ENCODE assay signal across 9 mouse cellular contexts in the genomic region with DNA sequence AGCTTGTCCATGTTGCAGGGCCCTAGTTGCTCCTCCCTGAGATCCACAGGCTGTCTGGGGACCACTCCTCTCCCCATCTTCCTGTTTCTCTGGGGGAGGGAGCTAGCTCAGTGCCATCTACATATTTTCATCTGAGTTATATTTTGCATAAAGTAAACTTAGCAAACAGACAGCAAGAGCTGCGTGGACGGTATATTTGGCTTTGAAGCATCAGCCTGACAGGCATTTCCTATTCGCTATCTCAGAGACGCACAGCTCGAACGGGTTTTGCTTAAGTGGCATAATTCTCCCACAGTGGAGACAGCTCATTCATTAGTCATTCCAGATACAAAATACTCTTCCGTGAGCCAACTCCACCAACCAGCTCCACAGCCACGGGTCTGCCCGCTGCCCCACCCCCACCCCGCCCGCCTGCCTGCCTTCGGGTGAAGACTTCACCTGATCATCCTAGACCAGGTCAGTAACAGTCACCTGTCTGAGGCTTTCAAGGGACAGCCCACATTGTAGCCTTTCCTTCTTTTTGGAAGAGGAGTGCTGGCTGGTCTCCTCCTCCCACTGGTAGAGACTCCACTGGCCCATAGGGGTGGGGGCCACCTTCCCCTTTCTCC.
DNase-seq lines count a peak whose midpoint lies in the region; ATAC-seq lines count a peak whose summit lies in the region.
"Had no signal": no experiment of that assay in that cellular context is flagged by ENCODE, and none has a peak within 500 bp of the region (broad histone marks: within the 10 kb centered on the region; RNA-seq: fewer than 3 reads in every experiment).

No protein-coding gene starts in this region.

- WGBS in heart, embryonic 13.5 days, result 31% methylated on average over 12 of the region's 12 CpGs
- 7% methylated on average over 12 of the region's 12 CpGs for WGBS in liver, embryonic 15.5 days (ENCODE audit: insufficient replicate concordance)

- peaks cover 59% of the 10 kb centered on the region for H3K4me1 ChIP-seq in heart, embryonic 13.5 days
- peaks cover 76% of the 10 kb centered on the region for H3K4me1 ChIP-seq in liver, embryonic 15.5 days (replicated peaks)

- H3K9me3 ChIP-seq in heart, embryonic 13.5 days, result no peaks in the 10 kb centered on the region
- H3K9me3 ChIP-seq in liver, embryonic 15.5 days (replicated peaks), result no peaks in the 10 kb centered on the region
- H3K9me3 ChIP-seq: hindbrain, embryonic 12.5 days had no signal

- H3K27ac ChIP-seq in heart, embryonic 13.5 days (replicated peaks), result no peak overlapping the region
- H3K27ac ChIP-seq in liver, embryonic 15.5 days (replicated peaks), result peak overlapping the region; percentile 99
- H3K27ac ChIP-seq: hindbrain, embryonic 12.5 days had no signal

- H3K9ac ChIP-seq in heart, embryonic 13.5 days, result 0 out of 2 replicates have a peak overlapping the region, but pooled peaks have one; percentile 4
- H3K9ac ChIP-seq in liver, embryonic 15.5 days, result peak overlapping the region; percentile 58
- H3K9ac ChIP-seq: hindbrain, embryonic 12.5 days had no signal

- no peak overlapping the region for H3K4me3 ChIP-seq in heart, embryonic 13.5 days
- peak overlapping the region; percentile 37 for H3K4me3 ChIP-seq in liver, embryonic 15.5 days (replicated peaks)
- H3K4me3 ChIP-seq: hindbrain, embryonic 12.5 days had no signal

- H3K4me2 ChIP-seq in heart, embryonic 13.5 days, result peak overlapping the region; percentile 20
- H3K4me2 ChIP-seq in liver, embryonic 15.5 days, result peak overlapping the region; percentile 69
- H3K4me2 ChIP-seq: hindbrain, embryonic 12.5 days had no signal

- H3K36me3 ChIP-seq in heart, embryonic 13.5 days, result no peaks in the 10 kb centered on the region
- H3K36me3 ChIP-seq in liver, embryonic 15.5 days (replicated peaks), result no peaks in the 10 kb centered on the region
- H3K36me3 ChIP-seq: hindbrain, embryonic 12.5 days had no signal

- no peak for DNase-seq in heart, postnatal 4 days
- DNase-seq in 416B (ENCODE audit: low read depth), result peak; percentile 81
- no peak for DNase-seq in kidney, adult 8-10 months
- DNase-seq in cerebellum, adult 8-10 months, result no peak

- ATAC-seq in heart, embryonic 13.5 days (ENCODE audit: extremely low read depth, insufficient number of reproducible peaks, low FRiP score, low TSS enrichment), result no peak
- peak; percentile 46 for ATAC-seq in common myeloid progenitor, adult 5-6 weeks (replicated peaks; ENCODE audit: low read depth, poor library complexity, severe bottlenecking)
- peak; percentile 17 for ATAC-seq in liver, embryonic 15.5 days (ENCODE audit: insufficient read depth)
- ATAC-seq in CD4-positive, CD25-positive, alpha-beta regulatory T cell, adult 4 months, result no peak

- peaks cover 16% of the 10 kb centered on the region; the same call in 1 of the 2 replicates for H3K27me3 ChIP-seq in heart, embryonic 13.5 days (replicated peaks)
- H3K27me3 ChIP-seq in liver, embryonic 15.5 days, result peaks cover 9% of the 10 kb centered on the region; the same call in 1 of the 2 replicates
- H3K27me3 ChIP-seq: hindbrain, embryonic 12.5 days had no signal

Comparison
In these comparisons a context has a peak if more than half of its experiments do, and no peak if none do; other contexts are left out.
1. ATAC-seq: peak in common myeloid progenitor, adult 5-6 weeks (single experiment) and liver, embryonic 15.5 days (single experiment); none in heart, embryonic 13.5 days (single experiment) and CD4-positive, CD25-positive, alpha-beta regulatory T cell, adult 4 months (single experiment).